Mouse (Mus musculus) lung, adult 2 months (tissue): ENCODE measurements around the gene Stxbp3.

Experiments used
- CTCF ChIP-seq: fragments of 200-500 bp; IDR thresholded peaks from 2 replicates; pipeline ENCODE4 v1.5.1; 2011; ENCODE audit warnings: mild to moderate bottlenecking, low read length, control low read depth; ENCODE audit not compliant: insufficient read depth
- POLR2A ChIP-seq: fragments of 200-500 bp; IDR thresholded peaks from 2 replicates; pipeline ENCODE4 v1.6.1; 2011; ENCODE audit warnings: low read depth, mild to moderate bottlenecking, control low read depth, low read length, borderline replicate concordance; ENCODE audit errors: extremely low read depth

DNA sequence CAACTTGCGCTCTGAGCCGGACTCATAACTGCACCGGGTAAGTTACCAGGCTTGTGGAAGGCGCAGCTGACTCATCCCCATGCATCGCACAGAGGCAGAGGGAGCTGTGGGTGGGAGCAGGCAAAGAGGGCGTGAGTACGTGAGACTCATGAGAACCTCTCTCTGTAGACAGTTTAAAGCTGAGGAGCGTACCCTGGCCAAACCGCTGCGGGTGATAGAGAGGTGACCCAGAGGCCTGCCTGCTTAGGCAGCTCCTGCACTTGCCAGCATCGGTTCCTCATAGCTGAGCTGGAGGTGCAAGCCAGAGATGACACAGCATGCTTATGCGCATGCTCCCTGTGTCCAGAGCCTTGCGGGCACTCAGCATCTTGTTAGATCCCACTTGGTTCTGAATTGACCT lies 68.1 kb downstream of the Stxbp3 start:
- TF ChIP-seq POLR2A (no peak), CTCF (no peak)
